Mouse (Mus musculus) cerebellum, postnatal 36 days (tissue): ENCODE data around the gene Neurod2.

Experiments used
- DNase-seq, 2 experiments: peaks; one replicate each; pipeline ENCODE4 v3.0.0; 2021 to 2022; ENCODE audit warnings: mixed read lengths in 2 of 2

The Neurod2 gene

GRCm38 (mm10) chr11:98331401-98331800, 2.0 kb upstream of the Neurod2 start:
- no peak for DNase-seq

DNA sequence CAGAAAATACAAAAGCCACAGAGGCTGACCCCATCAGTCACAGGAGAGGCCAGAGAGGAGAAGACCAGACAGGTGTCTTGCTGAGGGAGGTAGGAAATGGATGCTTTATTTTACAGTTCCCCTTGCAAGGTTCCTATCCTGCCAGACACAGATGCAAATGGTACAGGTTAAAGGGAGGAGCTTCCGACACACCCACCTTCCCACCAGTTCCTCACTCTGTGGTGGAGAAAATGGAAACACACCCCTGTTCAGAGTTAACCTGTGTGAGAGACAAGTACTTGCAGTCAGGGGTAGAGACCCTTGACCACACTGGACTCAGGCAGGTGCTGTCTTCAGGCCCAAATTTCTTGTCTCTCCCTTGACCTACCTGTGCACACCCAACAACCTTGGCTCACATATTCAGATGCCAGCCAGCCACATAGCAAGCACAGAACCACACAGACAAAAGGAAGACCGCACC, 1.3 kb upstream of the Neurod2 start:
- no peak for DNase-seq

GRCm38 (mm10) chr11:98329960-98330744, 704 bp upstream of the Neurod2 start:
- no peak for DNase-seq

- peak; percentile 64 to 69 for DNase-seq
These were observed 928 bp downstream of the Neurod2 start for GRCm38 (mm10) chr11:98328371-98329069.

- DNase-seq, result peak in 1 of 2 experiments; percentile 69
These were observed 1.4 kb downstream of the Neurod2 start for GRCm38 (mm10) chr11:98328031-98328370.

DNA sequence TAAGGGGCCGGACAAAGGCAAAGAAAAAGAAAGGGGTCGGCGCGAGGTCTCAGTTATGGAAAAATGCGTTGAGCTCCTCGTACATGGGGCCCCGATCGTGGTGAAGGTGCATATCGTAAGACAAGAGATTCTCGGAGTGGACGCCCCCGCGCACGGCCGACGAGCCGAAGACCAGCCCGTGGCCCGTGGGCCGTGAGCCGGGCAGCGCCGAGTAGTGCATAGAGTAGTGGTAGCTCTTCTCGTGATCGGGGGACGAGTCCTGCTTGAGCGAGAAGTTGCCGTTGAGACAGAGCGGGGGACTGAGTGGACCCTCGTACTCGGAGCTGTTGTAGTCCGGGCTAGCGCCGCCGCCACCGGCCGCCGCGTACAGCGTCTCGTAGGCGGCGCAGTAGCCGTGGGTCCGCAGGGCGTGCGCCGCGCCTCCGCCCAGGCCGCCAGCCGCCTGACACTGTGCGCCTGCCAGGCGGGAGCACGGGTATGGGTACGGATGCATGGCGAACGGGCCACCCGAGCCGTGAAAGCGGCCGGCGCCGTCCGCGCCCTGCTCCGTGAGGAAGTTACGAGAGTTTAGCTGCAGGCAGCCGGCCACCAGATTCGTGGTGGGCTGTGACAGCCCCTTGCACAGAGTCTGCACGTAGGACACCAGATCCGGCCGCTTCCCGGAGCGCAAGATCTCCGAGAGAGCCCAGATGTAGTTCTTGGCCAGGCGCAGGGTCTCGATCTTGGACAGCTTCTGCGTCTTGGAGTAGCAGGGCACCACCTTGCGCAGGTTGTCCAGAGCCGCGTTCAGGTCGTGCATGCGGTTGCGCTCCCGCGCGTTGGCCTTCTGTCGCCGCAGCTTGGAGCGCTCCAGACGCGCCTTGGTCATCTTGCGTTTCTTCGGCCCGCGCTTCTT, 2.1 kb downstream of the Neurod2 start:
- peak in 1 of 2 experiments; percentile 56 for DNase-seq

- no peak for DNase-seq
These were observed 2.7 kb downstream of the Neurod2 start for GRCm38 (mm10) chr11:98326741-98327135.

GRCm38 (mm10) chr11:98325821-98326218, 3.6 kb downstream of the Neurod2 start:
- DNase-seq, result peak in 1 of 2 experiments; percentile 34

DNA sequence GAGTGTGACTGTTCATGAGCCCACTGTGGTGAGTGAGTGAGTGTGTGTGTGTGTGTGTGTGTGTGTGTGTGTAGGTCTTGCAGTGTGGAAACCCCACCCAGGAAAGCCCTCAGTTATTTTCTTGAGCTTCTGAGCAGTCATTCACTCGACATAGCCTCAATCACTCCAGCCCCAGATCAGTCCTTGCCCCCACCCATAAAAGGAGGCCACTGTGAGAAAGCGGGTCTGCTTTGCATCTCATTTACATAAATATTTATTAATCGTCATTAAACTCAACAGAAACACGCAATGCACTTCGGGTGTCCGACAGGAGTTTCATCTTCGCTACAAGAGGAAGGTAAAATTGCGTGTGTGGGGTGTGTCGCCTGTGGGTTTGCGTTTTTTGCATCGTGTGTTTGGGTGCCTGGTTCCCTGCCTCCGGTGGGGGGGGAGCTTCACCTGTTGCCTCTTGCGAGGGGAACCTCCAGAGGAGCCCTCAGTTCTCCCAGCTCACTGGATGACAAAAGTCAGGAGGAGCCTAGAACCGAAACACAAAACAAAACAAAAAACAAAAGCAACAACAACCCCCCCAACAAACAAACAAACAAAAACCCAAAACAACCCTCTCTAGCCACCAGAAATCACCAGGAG, 4.1 kb downstream of the Neurod2 start:
- DNase-seq, result peak in 1 of 2 experiments; percentile 32

- DNase-seq, result peak in 1 of 2 experiments; percentile 31
These were observed 5.5 kb downstream of the Neurod2 start for GRCm38 (mm10) chr11:98323933-98324332.

DNA sequence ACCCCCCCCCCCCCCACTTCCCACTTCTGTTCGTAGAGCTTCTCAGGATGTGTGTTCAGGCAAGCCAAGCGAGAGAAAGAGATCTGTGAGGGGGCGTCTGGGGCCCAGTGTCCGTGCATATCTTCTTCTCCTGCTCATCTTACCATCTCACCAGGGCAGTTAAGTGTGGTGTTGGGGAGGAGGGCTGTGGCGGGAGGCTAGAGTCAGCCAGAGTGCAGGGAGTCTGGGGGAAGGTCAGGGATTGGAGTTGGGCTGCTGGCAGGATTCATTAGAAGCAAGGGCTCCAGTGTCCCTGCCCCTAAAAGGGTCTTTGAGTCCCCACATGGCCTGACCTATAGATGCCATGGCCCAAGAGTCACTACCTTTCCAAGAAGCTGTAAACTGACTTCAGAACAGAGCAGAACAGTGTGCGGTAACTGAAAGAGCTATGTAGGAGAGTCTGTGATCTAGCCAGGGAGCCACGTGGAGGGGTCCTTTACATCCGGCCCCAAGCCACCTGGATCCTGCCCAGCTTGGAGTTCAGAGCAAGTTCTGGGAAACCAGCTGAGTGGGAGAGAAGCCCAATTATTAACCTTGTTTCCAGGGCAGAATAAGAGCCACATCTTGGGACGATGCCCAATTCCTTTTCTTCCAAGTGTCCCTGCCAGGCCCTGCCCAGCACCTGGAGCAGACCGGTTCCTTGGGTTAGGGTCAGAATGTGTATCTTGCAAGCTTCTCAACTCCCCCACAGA, 6.1 kb downstream of the Neurod2 start:
- peak in 1 of 2 experiments; percentile 40 for DNase-seq

GRCm38 (mm10) chr11:98322159-98322558, 7.3 kb downstream of the Neurod2 start:
- DNase-seq, result no peak

DNA sequence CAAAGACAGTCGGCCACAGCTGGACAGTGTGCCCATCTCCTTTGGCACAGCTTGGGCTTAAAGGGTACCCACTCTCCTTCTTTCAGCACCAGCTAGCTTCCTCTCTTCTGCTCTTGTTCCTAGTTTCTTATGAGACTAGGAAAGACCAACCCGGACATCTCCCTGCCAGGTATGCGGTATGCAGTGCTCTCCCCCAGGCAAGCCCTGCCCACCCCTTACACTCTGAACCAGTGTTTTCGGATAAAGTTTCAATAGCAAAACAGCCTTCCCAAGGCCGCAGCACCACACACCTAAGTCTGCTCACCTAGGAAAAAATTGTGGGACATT, 7.8 kb downstream of the Neurod2 start:
- no peak for DNase-seq

GRCm38 (mm10) chr11:98320806-98321676, 8.4 kb downstream of the Neurod2 start:
- peak; percentile 47 to 50 for DNase-seq

DNA sequence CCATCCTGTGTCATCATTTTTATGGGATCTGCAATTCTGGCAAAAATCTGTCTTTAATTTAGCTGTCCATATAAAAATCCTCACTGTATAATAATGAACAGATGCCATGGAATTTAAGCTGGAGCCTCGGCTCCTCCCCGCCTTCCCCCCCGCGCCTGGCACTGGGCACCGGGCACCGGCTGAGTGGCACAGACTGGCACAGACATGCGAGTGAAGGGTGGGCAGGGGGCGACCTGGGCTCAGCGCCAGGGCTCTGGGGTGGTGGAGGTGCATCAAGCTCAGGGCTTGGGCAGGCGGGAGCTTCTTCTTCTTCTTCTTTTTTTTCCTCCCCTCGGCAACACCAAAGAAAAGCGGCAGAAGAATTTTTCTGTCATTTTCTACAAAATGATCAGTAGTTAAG, 9.1 kb downstream of the Neurod2 start:
- DNase-seq, result peak; percentile 52 to 69

DNA sequence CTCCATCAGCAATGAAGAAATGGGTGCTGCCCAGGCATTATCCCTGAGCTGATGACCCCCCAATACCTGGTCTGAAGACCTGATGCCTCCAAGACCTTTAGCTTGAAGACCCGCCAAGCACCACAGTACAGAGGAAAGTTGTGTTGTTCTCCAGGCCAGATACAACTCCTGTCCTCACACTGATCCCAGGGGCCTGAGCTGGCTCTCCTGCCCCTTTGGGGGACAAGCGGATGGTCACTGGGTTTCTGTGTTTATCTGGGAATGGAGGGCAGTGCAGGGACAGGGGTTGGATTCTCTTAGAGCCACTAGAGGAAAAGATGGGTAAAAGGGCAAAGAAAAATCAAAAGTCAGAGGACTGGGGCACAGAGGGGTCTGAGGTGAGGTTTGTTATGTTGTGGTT, 9.5 kb downstream of the Neurod2 start:
- DNase-seq, result peak in 1 of 2 experiments; percentile 30

- DNase-seq, result peak in 1 of 2 experiments; percentile 24
These were observed 9.9 kb downstream of the Neurod2 start for GRCm38 (mm10) chr11:98319544-98319943.

DNA sequence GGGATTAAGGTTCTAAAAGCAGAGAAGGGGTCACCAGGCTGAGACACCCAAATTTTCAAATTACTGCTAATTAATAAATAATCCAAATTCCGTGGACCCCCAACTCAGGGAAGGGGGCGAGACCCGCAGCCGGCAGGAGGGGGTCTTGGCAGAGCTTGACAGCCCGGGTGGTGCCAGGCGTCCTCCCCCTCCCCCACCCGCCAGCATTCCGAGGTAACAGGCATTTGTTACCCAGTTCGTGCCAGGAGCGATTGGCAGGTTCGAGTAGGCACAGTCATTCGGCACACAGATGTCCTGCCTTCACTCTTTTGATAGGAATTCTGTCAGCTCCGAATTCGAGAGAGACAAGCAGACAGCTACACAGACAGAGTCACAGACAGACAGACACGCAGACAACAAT, 10.3 kb downstream of the Neurod2 start:
- peak; percentile 51 for DNase-seq

GRCm38 (mm10) chr11:98318421-98319116, 10.9 kb downstream of the Neurod2 start:
- no peak for DNase-seq

DNA sequence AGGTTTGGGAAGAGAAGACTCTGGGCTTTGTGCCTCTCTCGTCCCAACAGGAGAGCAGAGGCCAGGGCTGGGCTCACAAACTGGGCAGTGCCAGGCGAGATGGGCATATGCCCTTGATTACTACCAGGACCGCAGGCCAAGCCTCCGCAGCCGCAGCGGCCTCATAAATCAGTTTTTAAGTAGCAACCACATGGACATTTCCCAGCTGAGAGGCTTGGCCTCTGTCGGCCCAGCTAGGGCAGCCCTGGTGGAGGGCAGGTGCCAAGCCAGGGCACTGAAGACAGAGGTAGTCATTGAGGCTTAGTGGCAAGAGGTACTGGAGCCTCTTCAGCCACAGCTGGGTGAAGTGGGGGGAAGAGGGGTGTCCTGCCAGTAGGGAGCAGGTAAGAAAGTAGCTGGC, 12.0 kb downstream of the Neurod2 start:
- no peak for DNase-seq
